Mouse (Mus musculus) limb, embryonic 12.5 days (tissue): ENCODE measurements around the gene Gm12394. TPM values are rescaled to one million over a fixed set of nuclear protein-coding genes. Genes with fewer than 3 reads are reported as not detected.
"Not testable (repeated sequence)": the region's sequence is repeated elsewhere in the genome, so short reads cannot be mapped to it uniquely, and the experiment has no call there.

Source experiments
- ATAC-seq: fragments of 200-750 bp; cut with Nextera tagmentation; 2 replicates; pipeline ENCODE4 v1.8.0; 2017; ENCODE audit warnings: low read depth, moderate TSS enrichment; ENCODE audit not compliant: insufficient number of reproducible peaks, insufficient read depth, low FRiP score, low TSS enrichment
- H3K27ac ChIP-seq: fragments of 300-500 bp; sonication (generic); 2 replicates; pipeline ENCODE4 v1.5.1; 2016; ENCODE audit warnings: mild to moderate bottlenecking, moderate library complexity
- H3K27me3 ChIP-seq: fragments of 300-500 bp; sonication (generic); 2 replicates; pipeline ENCODE4 v1.6.1; 2016; ENCODE audit warnings: mild to moderate bottlenecking, moderate library complexity
- H3K36me3 ChIP-seq: fragments of 300-500 bp; sonication (generic); 2 replicates; pipeline ENCODE4 v1.6.1; 2016; ENCODE audit warnings: mild to moderate bottlenecking, moderate library complexity
- H3K4me1 ChIP-seq: fragments of 300-500 bp; sonication (generic); replicated peaks from 2 replicates; pipeline ENCODE4 v1.6.1; 2016
- H3K4me2 ChIP-seq: fragments of 300-500 bp; sonication (generic); 2 replicates; pipeline ENCODE4 v1.6.1; 2016; ENCODE audit warnings: mild to moderate bottlenecking, moderate library complexity
- H3K4me3 ChIP-seq: fragments of 300-500 bp; sonication (generic); replicated peaks from 2 replicates; pipeline ENCODE4 v1.5.1; 2016; ENCODE audit warnings: mild to moderate bottlenecking
- H3K9ac ChIP-seq: fragments of 300-500 bp; sonication (generic); replicated peaks from 2 replicates; pipeline ENCODE4 v1.6.1; 2016; ENCODE audit warnings: mild to moderate bottlenecking, moderate library complexity
- H3K9me3 ChIP-seq: fragments of 300-500 bp; sonication (generic); 2 replicates; pipeline ENCODE4 v1.6.1; 2016; ENCODE audit warnings: mild to moderate bottlenecking, moderate library complexity
- WGBS: fragments of 180-500 bp; shearing (Covaris S2); methylation state at CpG from one replicate; pipeline ENCODE4 v1.1.7; 2016; 5-methylcytosine and 5-hydroxymethylcytosine counted together
- polyA plus RNA-seq: library from polyadenylated mRNA; unstranded; fragments of >200 nt; fragmentation: Nextera tagmentation; extraction: Ambion mirVana; gene quantifications from 2 replicates; pipeline ENCODE4 v1.2.1, GENCODE M21; 2016

Gm12394 gene
- polyA plus RNA-seq, 1 experiment from 2014 or later, result 0.09 TPM

DNA sequence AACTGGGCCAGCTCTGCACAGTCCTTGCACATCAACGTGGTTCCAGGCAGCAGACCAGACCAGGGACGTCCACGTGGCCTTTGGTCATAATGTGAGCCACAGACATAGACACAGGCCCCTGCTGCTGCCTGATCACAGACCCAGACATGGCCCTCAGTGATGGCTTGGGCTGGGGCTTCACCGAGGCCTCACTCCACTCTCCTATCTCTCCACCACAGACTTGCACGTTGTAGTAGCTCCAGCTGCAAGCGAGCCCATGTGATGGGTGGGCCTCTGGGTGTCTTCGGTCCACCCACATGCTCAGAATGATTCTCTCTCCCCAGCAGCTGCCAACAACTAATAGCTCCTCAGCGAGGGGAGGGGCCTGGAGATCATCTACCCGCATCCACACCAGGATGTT lies 3.9 kb upstream of the Gm12394 start:
- H3K27me3 ChIP-seq, H3K9ac ChIP-seq, H3K4me3 ChIP-seq, ATAC-seq, H3K4me1 ChIP-seq, H3K4me2 ChIP-seq, H3K36me3 ChIP-seq, H3K27ac ChIP-seq, H3K9me3 ChIP-seq: not testable (repeated sequence)
- WGBS, result 85% methylated on average over 9 of the region's 9 CpGs

DNA sequence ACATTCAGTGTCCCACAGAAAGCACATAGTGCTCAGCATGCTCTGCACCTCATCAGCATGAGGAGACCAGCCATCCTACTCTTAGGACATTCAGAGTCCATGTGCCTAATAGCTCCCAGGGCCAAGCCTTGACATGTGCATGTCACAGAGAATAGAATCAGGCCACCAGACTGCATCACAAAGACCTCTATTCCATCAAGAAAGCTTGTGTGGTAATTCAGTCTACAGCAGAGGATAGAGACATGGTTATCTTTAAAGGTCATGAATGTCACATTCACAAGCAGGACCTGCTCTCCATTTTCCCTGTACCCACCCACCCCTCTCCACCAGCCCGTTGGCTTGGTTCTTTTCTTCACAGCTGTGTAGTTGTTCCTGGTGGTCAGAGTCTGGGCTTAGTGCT lies 2.8 kb downstream of the Gm12394 start, which contains the start of gene Fam205a1:
Gene Fam205a1 (minus strand): TSS at position 101 of the 400 bp plus-strand sequence.
- H3K4me3 ChIP-seq, H3K4me1 ChIP-seq, ATAC-seq, H3K36me3 ChIP-seq, H3K9me3 ChIP-seq, H3K27me3 ChIP-seq, H3K27ac ChIP-seq, H3K9ac ChIP-seq, H3K4me2 ChIP-seq: not testable (repeated sequence)
- WGBS, result 100% methylated on average over 1 of the region's 1 CpGs

- H3K4me2 ChIP-seq, H3K27me3 ChIP-seq, ATAC-seq, H3K27ac ChIP-seq, H3K9ac ChIP-seq, H3K9me3 ChIP-seq, H3K36me3 ChIP-seq, H3K4me3 ChIP-seq, H3K4me1 ChIP-seq: not testable (repeated sequence)
- WGBS, result no CpG with 5 or more reads among the region's 5 CpGs
These were observed 82.7 kb downstream of the Gm12394 start, which contains the start of gene Ccl21a for GRCm38 (mm10) chr4:42773893-42774292. Gene Ccl21a (minus strand): TSS chr4:42773993.

GRCm38 (mm10) chr4:42756477-42756876 lies 100.1 kb downstream of the Gm12394 start, which contains the start of gene Ccl19:
Gene Ccl19 (minus strand): TSS chr4:42756577.
- H3K9me3 ChIP-seq, ATAC-seq: not testable (repeated sequence)

GRCm38 (mm10) chr4:42735245-42735644 lies 121.3 kb downstream of the Gm12394 start, which contains the start of gene 4930578G10Rik:
Gene 4930578G10Rik (plus strand): TSS chr4:42735545.
- not testable (repeated sequence) for H3K27ac ChIP-seq, H3K4me3 ChIP-seq, ATAC-seq, H3K9me3 ChIP-seq, H3K9ac ChIP-seq, H3K4me1 ChIP-seq, H3K27me3 ChIP-seq, H3K4me2 ChIP-seq, H3K36me3 ChIP-seq
- WGBS, result no CpG with 5 or more reads among the region's 13 CpGs

More at GRCm38 (mm10) chr4:42756477-42756876, 100.1 kb downstream of the Gm12394 start, which contains the start of gene Ccl19:
- H3K27me3 ChIP-seq, H3K4me2 ChIP-seq, H3K4me3 ChIP-seq, H3K9ac ChIP-seq, H3K4me1 ChIP-seq, H3K27ac ChIP-seq, H3K36me3 ChIP-seq: not testable (repeated sequence)
- WGBS, result no CpG with 5 or more reads among the region's 6 CpGs

Other genes with a start within 250 kb of the Gm12394 start
- gene Gm10591, start 244.6 kb downstream of the Gm12394 start, polyA plus RNA-seq, result not detected in 2 replicates
- 0.42 TPM in 1 of 2 replicates, not detected in the other for gene Gm2564, start 227.1 kb downstream of the Gm12394 start, polyA plus RNA-seq
- not detected in 2 replicates for gene Ccl27b, start 201.5 kb downstream of the Gm12394 start, polyA plus RNA-seq
- not detected in 2 replicates for gene Il11ra2, start 194.9 kb downstream of the Gm12394 start, polyA plus RNA-seq
- gene 4930578G10Rik, start 121.2 kb downstream of the Gm12394 start, polyA plus RNA-seq, result not detected in 2 replicates
- gene Ccl19, start 100.2 kb downstream of the Gm12394 start, polyA plus RNA-seq, result not detected in 2 replicates
- gene Ccl21a, start 82.8 kb downstream of the Gm12394 start, polyA plus RNA-seq, result 3.1 and 4.0 TPM in 2 replicates
- 0.06 TPM in 1 of 2 replicates, not detected in the other for gene Fam205a1, start 2.9 kb downstream of the Gm12394 start, polyA plus RNA-seq
- gene Fam205c, start 17.5 kb upstream of the Gm12394 start, polyA plus RNA-seq, result 0.35 TPM in 1 of 2 replicates, not detected in the other
- 0.14 and 0.31 TPM in 2 replicates for gene Phf24, start 59.9 kb upstream of the Gm12394 start, polyA plus RNA-seq
- gene Dnajb5, start 93.0 kb upstream of the Gm12394 start, polyA plus RNA-seq, result 6.6 and 7.4 TPM in 2 replicates
- 0.46 and 0.78 TPM in 2 replicates for gene 1700022I11Rik, start 112.8 kb upstream of the Gm12394 start, polyA plus RNA-seq
- 656 and 692 TPM in 2 replicates for gene Vcp, start 143.7 kb upstream of the Gm12394 start, polyA plus RNA-seq
- gene Fancg, start 153.7 kb upstream of the Gm12394 start, polyA plus RNA-seq, result 18.4 and 20.6 TPM in 2 replicates
- gene Pigo, start 169.0 kb upstream of the Gm12394 start, polyA plus RNA-seq, result 27.0 and 30.3 TPM in 2 replicates
- 344 and 353 TPM in 2 replicates for gene Stoml2, start 174.9 kb upstream of the Gm12394 start, polyA plus RNA-seq
- 12.1 and 13.4 TPM in 2 replicates for gene Fam214b, start 189.4 kb upstream of the Gm12394 start, polyA plus RNA-seq
- gene Unc13b, start 202.2 kb upstream of the Gm12394 start, polyA plus RNA-seq, result 3.5 and 4.0 TPM in 2 replicates